Mouse (Mus musculus): ENCODE results near the gene Gm20683. TPM values are rescaled to one million over a fixed set of nuclear protein-coding genes. Genes with fewer than 3 reads are reported as not detected.

The Gm20683 gene
- total and polyA plus RNA-seq, 3 experiments, result 4.9 to 6.8 TPM; not detected in 1

DNA sequence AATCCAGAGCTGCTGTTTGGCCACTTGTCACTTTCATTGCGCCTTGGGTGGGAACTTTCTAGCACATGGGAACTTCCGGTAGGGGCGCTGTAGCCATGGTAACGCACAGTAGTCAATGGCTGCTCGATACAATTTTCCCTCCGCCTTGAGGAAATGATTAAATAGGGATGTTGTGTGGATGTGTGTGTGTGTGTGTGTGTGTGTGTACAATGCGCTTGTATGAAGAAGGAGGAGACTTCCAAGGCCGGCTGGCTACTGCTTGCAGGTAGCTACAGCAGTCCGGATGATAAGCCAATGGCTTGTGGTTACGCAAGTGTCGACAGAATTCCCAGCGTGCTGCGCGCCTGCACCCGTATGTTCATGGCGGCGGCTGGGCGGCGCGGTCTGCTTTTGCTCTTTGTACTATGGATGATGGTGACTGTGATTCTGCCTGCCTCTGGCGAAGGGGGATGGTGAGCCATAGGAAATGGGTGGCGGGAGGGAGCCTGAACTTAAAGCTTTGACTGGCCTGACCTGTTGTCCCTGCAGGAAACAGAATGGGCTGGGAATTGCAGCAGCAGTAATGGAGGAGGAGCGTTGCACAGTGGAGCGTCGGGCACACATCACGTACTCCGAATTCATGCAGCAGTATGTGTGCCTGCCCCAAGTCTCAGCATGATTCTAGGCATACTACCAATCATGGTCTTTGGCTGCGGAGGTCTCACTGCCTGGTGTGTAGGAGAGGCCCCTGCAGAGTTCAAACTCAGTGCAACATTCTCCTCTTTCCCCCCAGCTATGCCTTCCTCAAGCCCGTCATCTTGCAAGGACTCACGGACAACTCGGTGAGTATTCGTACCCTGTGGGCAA, 12.6 kb downstream of the Gm20683 start, which contains the start of gene Jmjd8 (continued):
- TF ChIP-seq E2F4 (IDR thresholded peaks at IDR 0.05; ENCODE audit: borderline replicate concordance, low read depth, low read length) (peak; percentile 63; the same call in 1 of the 2 replicates), MYB (IDR thresholded peaks at IDR 0.05; ENCODE audit: low read depth, low read length) (no peak), ZMIZ1 (IDR thresholded peaks at IDR 0.05; ENCODE audit: low read depth, low read length) (peak; percentile 90), POLR2AphosphoS2 (IDR thresholded peaks at IDR 0.05; ENCODE audit: low read length) (peak; percentile 59), CTCF (IDR thresholded peaks at IDR 0.05 in 2 of 3, conservative IDR thresholded peaks at IDR 0.05 in 1 of 3; ENCODE audit: control insufficient read depth in 1 of 3, insufficient read depth in 1 of 3, low read depth in 2 of 3, low read length in 3 of 3, poor library complexity in 1 of 3, severe bottlenecking in 1 of 3) (peak in 2 of 3 experiments; percentile 24 to 30; a peak in 2 of 6 replicates)

- Histone ChIP-seq H3K27me3 (ENCODE audit: control insufficient read depth in 1 of 2, insufficient read depth in 2 of 2, low read length in 2 of 2) (no peaks in the 10 kb centered on the region), H3K79me2 (ENCODE audit: control insufficient read depth, insufficient read depth, low read length, poor library complexity) (peaks cover 62% of the 10 kb centered on the region), H3K9me3 (replicated peaks; ENCODE audit: insufficient read depth, low read length) (no peaks in the 10 kb centered on the region), H3K36me3 (ENCODE audit: control insufficient read depth in 1 of 2, insufficient read depth in 2 of 2, low read length in 2 of 2) (peaks cover 0 to 13% of the 10 kb centered on the region in 2 experiments; a peak in 2 of 4 replicates), H3K27ac (ENCODE audit: control insufficient read depth, low read depth, low read length) (0 out of 2 replicates have a peak overlapping the region, but pooled peaks have one; percentile 27), H3K9ac (ENCODE audit: control insufficient read depth, low read depth, low read length, poor library complexity, severe bottlenecking) (peak overlapping the region; percentile 83; the same call in 1 of the 2 replicates), H3K4me1 (ENCODE audit: control insufficient read depth in 1 of 2, insufficient read depth in 2 of 2, low read length in 2 of 2) (peaks cover 0 to 38% of the 10 kb centered on the region in 2 experiments; a peak in 2 of 4 replicates), H3K4me3 (ENCODE audit: control insufficient read depth in 1 of 2, insufficient read depth in 1 of 2, low read depth in 2 of 2, low read length in 2 of 2) (peak overlapping the region in 1 of 2 experiments; percentile 81; a peak in 2 of 4 replicates)
- DNase-seq (ENCODE audit: low read depth, low spot score), result no peak
- TF ChIP-seq MAX (IDR thresholded peaks at IDR 0.05; ENCODE audit: low read length) (no peak), MEF2A (IDR thresholded peaks at IDR 0.05; ENCODE audit: extremely low read depth, insufficient replicate concordance, low read depth, low read length, poor library complexity, severe bottlenecking) (no peak), USF1 (IDR thresholded peaks at IDR 0.05; ENCODE audit: low read depth, low read length) (no peak), HCFC1 (IDR thresholded peaks at IDR 0.05; ENCODE audit: low read depth, low read length) (no peak), RCOR1 (IDR thresholded peaks at IDR 0.05; ENCODE audit: low read depth, low read length) (no peak), MYB (IDR thresholded peaks at IDR 0.05; ENCODE audit: low read depth, low read length) (no peak), ZMIZ1 (IDR thresholded peaks at IDR 0.05; ENCODE audit: low read depth, low read length) (no peak), NELFE (IDR thresholded peaks at IDR 0.05; ENCODE audit: low read depth, low read length) (no peak), TBP (IDR thresholded peaks at IDR 0.05; ENCODE audit: low read depth, low read length) (no peak), SMC3 (IDR thresholded peaks at IDR 0.05; ENCODE audit: low read depth, low read length) (no peak), GABPA (IDR thresholded peaks at IDR 0.05; ENCODE audit: low read depth, low read length) (no peak), BHLHE40 (IDR thresholded peaks at IDR 0.05; ENCODE audit: borderline replicate concordance, low read depth, low read length) (no peak), MAZ (IDR thresholded peaks at IDR 0.05; ENCODE audit: low read depth, low read length) (no peak), TCF12 (IDR thresholded peaks at IDR 0.05; ENCODE audit: low read depth, low read length) (no peak), POLR2AphosphoS5 (IDR thresholded peaks at IDR 0.05; ENCODE audit: borderline replicate concordance, low read depth, low read length) (no peak), RAD21 (IDR thresholded peaks at IDR 0.05; ENCODE audit: low read depth, low read length) (no peak)
Measured at GRCm38 (mm10) chr17:25828223-25828594, 13.4 kb downstream of the Gm20683 start.
